Mouse (Mus musculus) hindbrain, embryonic 12.5 days (tissue): Measurements from ENCODE around the gene Rbfox1. TPM values are rescaled to one million over a fixed set of nuclear protein-coding genes. Genes with fewer than 3 reads are reported as not detected.

Source experiments
- ATAC-seq: fragments of 200-750 bp; cut with Nextera tagmentation; 2 replicates; pipeline ENCODE4 v1.8.0; 2017; ENCODE audit warnings: moderate TSS enrichment; ENCODE audit not compliant: low FRiP score
- H3K27ac ChIP-seq: fragments of 300-500 bp; sonication (generic); 2 replicates; pipeline ENCODE4 v1.5.1; 2016; ENCODE audit warnings: mild to moderate bottlenecking
- H3K27me3 ChIP-seq: fragments of 300-500 bp; sonication (generic); 2 replicates; pipeline ENCODE4 v1.6.1; 2016; ENCODE audit warnings: mild to moderate bottlenecking
- H3K36me3 ChIP-seq: fragments of 300-500 bp; sonication (generic); 2 replicates; pipeline ENCODE4 v1.6.1; 2016; ENCODE audit warnings: mild to moderate bottlenecking
- H3K4me1 ChIP-seq: fragments of 300-500 bp; sonication (generic); 2 replicates; pipeline ENCODE4 v1.6.1; 2016
- H3K4me2 ChIP-seq: fragments of 300-500 bp; sonication (generic); replicated peaks from 2 replicates; pipeline ENCODE4 v1.6.1; 2016; ENCODE audit warnings: mild to moderate bottlenecking
- H3K4me3 ChIP-seq: fragments of 300-500 bp; sonication (generic); 2 replicates; pipeline ENCODE4 v1.5.1; 2016; ENCODE audit warnings: mild to moderate bottlenecking
- H3K9ac ChIP-seq: fragments of 300-500 bp; sonication (generic); 2 replicates; pipeline ENCODE4 v1.6.1; 2016; ENCODE audit warnings: mild to moderate bottlenecking, moderate library complexity
- H3K9me3 ChIP-seq: fragments of 300-500 bp; sonication (generic); replicated peaks from 2 replicates; pipeline ENCODE4 v1.6.1; 2016; ENCODE audit warnings: mild to moderate bottlenecking
- WGBS: fragments of 180-500 bp; shearing (Covaris S2); methylation state at CpG from one replicate; pipeline ENCODE4 v1.1.7; 2016; 5-methylcytosine and 5-hydroxymethylcytosine counted together
- polyA plus RNA-seq: library from polyadenylated mRNA; unstranded; fragments of >200 nt; fragmentation: Nextera tagmentation; extraction: Ambion mirVana; gene quantifications from 2 replicates; pipeline ENCODE4 v1.2.1, GENCODE M21; 2016

The Rbfox1 gene
- polyA plus RNA-seq, 1 experiment from 2014 or later: 50.1 TPM

GRCm38 (mm10) chr16:6110121-6110520 is 225.0 kb downstream of the Rbfox1 start:
- no peak overlapping the region for H3K4me2 ChIP-seq
- H3K9ac ChIP-seq: no peak overlapping the region
- H3K27ac ChIP-seq: no peak overlapping the region
- H3K36me3 ChIP-seq: no peaks in the 10 kb centered on the region
- no peaks in the 10 kb centered on the region for H3K27me3 ChIP-seq
- no peak overlapping the region for H3K4me3 ChIP-seq
- ATAC-seq: no peak
- no peaks in the 10 kb centered on the region for H3K9me3 ChIP-seq
- WGBS: 95% methylated on average over 3 of the region's 3 CpGs
- no peaks in the 10 kb centered on the region for H3K4me1 ChIP-seq

GRCm38 (mm10) chr16:6113836-6114475 is 228.8 kb downstream of the Rbfox1 start:
- Histone ChIP-seq H3K9ac (no peak overlapping the region), H3K27me3 (0 out of 2 replicates have a peak, but pooled peaks cover 2% of the 10 kb centered on the region), H3K36me3 (no peaks in the 10 kb centered on the region), H3K4me3 (no peak overlapping the region), H3K4me2 (no peak overlapping the region), H3K9me3 (no peaks in the 10 kb centered on the region), H3K4me1 (no peaks in the 10 kb centered on the region), H3K27ac (no peak overlapping the region)
- no peak for ATAC-seq
- WGBS: 51% methylated on average over 5 of the region's 5 CpGs

GRCm38 (mm10) chr16:6119472-6119871 is 234.3 kb downstream of the Rbfox1 start:
- Histone ChIP-seq H3K9ac (no peak overlapping the region), H3K9me3 (0 out of 2 replicates have a peak, but pooled peaks cover 5% of the 10 kb centered on the region), H3K4me3 (no peak overlapping the region), H3K4me1 (no peaks in the 10 kb centered on the region), H3K27ac (no peak overlapping the region), H3K27me3 (0 out of 2 replicates have a peak, but pooled peaks cover 2% of the 10 kb centered on the region), H3K4me2 (no peak overlapping the region), H3K36me3 (no peaks in the 10 kb centered on the region)
- no peak for ATAC-seq
- WGBS: 55% methylated on average over 1 of the region's 1 CpGs

DNA sequence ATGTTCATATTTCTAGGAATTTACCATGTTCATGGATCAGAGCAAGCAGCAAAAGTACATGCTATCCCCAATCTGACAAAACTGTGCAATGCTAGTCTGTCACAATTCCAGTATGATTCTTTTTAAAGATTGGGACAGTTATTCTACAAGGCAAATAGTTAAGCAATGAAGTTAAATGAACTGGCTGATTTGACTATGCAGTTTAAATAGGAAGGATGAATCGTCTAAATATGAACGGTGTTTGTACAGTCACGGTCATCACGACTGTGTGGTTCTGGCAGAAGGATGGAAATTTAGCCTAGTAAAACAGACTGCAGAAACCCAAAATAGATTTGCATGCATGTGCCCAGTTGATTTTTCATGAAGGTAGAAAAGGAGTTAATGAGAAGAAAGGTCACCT is 236.1 kb downstream of the Rbfox1 start:
- Histone ChIP-seq H3K27ac (no peak overlapping the region), H3K4me3 (no peak overlapping the region), H3K9ac (no peak overlapping the region), H3K36me3 (no peaks in the 10 kb centered on the region), H3K27me3 (0 out of 2 replicates have a peak, but pooled peaks cover 2% of the 10 kb centered on the region), H3K4me1 (no peaks in the 10 kb centered on the region), H3K4me2 (no peak overlapping the region), H3K9me3 (0 out of 2 replicates have a peak, but pooled peaks cover 5% of the 10 kb centered on the region)
- 96% methylated on average over 4 of the region's 4 CpGs for WGBS
- no peak for ATAC-seq

- Histone ChIP-seq H3K4me2 (no peak overlapping the region), H3K9ac (no peak overlapping the region), H3K36me3 (no peaks in the 10 kb centered on the region), H3K27ac (no peak overlapping the region), H3K9me3 (0 out of 2 replicates have a peak, but pooled peaks cover 5% of the 10 kb centered on the region), H3K4me3 (no peak overlapping the region), H3K4me1 (no peaks in the 10 kb centered on the region), H3K27me3 (no peaks in the 10 kb centered on the region)
- WGBS: 95% methylated on average over 22 of the region's 22 CpGs
- no peak for ATAC-seq
These were observed 237.7 kb downstream of the Rbfox1 start for GRCm38 (mm10) chr16:6122859-6123258.

- Histone ChIP-seq H3K4me3 (no peak overlapping the region), H3K9me3 (no peaks in the 10 kb centered on the region), H3K4me2 (no peak overlapping the region), H3K27ac (no peak overlapping the region), H3K36me3 (no peaks in the 10 kb centered on the region), H3K4me1 (no peaks in the 10 kb centered on the region), H3K27me3 (no peaks in the 10 kb centered on the region), H3K9ac (no peak overlapping the region)
- 85% methylated on average over 5 of the region's 5 CpGs for WGBS
- no peak for ATAC-seq
These were observed 243.2 kb downstream of the Rbfox1 start for GRCm38 (mm10) chr16:6128314-6128713.

DNA sequence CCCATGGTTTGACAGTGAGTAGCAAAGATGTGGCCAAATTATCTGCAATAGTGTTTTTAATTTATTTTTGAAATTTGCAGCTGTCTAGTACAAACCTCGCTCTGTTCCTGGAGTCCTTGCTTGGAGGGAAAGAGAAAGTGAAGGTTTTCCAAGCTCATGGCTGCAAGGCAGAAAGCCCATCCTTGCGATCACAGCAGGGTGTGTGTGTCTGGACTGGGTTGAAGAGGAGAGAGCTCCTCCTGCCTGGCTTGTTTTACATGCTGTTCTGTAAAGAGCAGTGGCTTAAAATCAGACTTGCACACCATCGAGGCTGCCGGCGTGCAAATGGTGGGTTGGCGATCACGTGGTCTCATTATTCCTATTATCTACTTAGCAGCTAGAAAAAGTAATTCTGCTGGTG is 249.9 kb downstream of the Rbfox1 start:
- H3K36me3 ChIP-seq: no peaks in the 10 kb centered on the region
- no peak overlapping the region for H3K9ac ChIP-seq
- no peak overlapping the region for H3K4me2 ChIP-seq
- no peaks in the 10 kb centered on the region for H3K4me1 ChIP-seq
- H3K4me3 ChIP-seq: no peak overlapping the region
- H3K9me3 ChIP-seq: no peaks in the 10 kb centered on the region
- H3K27ac ChIP-seq: no peak overlapping the region
- H3K27me3 ChIP-seq: no peaks in the 10 kb centered on the region
- no peak for ATAC-seq
- 88% methylated on average over 7 of the region's 7 CpGs for WGBS

- H3K4me3 ChIP-seq: no peak overlapping the region
- no peaks in the 10 kb centered on the region for H3K4me1 ChIP-seq
- no peaks in the 10 kb centered on the region for H3K27me3 ChIP-seq
- H3K9me3 ChIP-seq: no peaks in the 10 kb centered on the region
- 90% methylated on average over 1 of the region's 1 CpGs for WGBS
- ATAC-seq: no peak
- no peak overlapping the region for H3K4me2 ChIP-seq
- no peak overlapping the region for H3K27ac ChIP-seq
- no peaks in the 10 kb centered on the region for H3K36me3 ChIP-seq
- H3K9ac ChIP-seq: no peak overlapping the region
These were observed 254.3 kb downstream of the Rbfox1 start for GRCm38 (mm10) chr16:6139432-6139831.

DNA sequence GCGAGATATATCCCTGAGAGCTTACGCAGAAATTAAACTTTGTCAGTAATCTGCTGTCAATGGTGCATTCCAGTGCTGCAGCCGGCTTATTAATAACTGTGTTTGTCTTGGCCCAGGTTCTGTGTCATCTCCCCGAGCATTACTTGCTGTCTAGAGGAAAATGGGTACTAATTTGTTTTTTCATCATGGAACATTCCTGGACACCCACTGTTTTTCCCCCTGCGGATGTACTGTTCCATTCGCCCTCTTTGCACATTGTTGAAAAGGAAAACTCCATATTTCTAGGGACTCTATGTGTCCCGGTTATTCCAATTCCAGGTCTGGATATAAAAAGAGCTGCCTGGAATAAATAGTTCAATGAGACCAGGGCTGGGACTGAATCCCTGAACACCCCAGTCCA is 262.8 kb downstream of the Rbfox1 start:
- H3K36me3 ChIP-seq: no peaks in the 10 kb centered on the region
- 70% methylated on average over 7 of the region's 7 CpGs for WGBS
- no peak overlapping the region for H3K9ac ChIP-seq
- H3K4me2 ChIP-seq: no peak overlapping the region
- no peaks in the 10 kb centered on the region for H3K27me3 ChIP-seq
- H3K4me1 ChIP-seq: no peaks in the 10 kb centered on the region
- ATAC-seq: no peak
- no peak overlapping the region for H3K27ac ChIP-seq
- H3K4me3 ChIP-seq: no peak overlapping the region
- no peaks in the 10 kb centered on the region for H3K9me3 ChIP-seq

DNA sequence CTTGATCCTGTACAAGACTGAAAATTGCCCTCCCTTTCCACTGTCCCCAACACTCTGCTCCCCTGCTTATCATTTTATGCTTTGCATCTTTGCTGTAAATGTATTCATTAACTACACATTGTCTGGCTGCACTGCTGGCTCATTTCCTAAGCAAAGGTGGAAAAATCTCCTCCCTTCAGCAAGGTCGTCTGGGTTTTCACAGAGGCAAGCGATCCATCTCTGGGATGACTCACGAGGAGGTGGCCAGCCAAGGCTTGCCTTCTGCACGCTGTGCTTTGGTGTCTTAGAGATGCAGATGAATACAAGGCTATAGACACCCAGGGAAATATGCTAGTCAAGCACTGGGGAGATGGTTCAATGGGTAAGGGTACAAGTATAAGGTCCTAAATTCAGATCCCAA is 264.2 kb downstream of the Rbfox1 start:
- Histone ChIP-seq H3K9ac (no peak overlapping the region), H3K4me2 (no peak overlapping the region), H3K4me3 (no peak overlapping the region), H3K27ac (no peak overlapping the region), H3K4me1 (no peaks in the 10 kb centered on the region), H3K27me3 (no peaks in the 10 kb centered on the region), H3K36me3 (no peaks in the 10 kb centered on the region), H3K9me3 (no peaks in the 10 kb centered on the region)
- no peak for ATAC-seq
- 78% methylated on average over 4 of the region's 4 CpGs for WGBS

DNA sequence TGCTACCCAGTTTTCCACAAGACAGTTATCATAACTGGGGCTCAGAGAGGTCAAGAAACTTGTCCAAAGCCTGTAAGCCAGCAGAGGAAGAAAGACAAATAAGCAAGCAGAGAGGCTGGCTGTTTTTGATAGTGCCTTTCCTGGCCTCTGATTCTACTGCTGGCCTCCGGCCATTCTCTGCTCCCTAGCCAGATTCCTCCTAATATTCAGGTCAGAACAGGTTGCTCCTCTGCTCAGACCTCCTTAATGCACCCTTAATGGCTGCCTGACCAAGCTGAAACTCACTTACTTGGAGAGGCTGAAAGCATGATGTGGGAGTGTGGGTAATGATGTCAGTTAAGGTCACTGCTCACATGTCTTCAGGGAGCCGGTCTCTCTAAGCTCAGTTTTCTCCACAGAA is 270.4 kb downstream of the Rbfox1 start:
- Histone ChIP-seq H3K27me3 (no peaks in the 10 kb centered on the region), H3K4me2 (no peak overlapping the region), H3K9me3 (no peaks in the 10 kb centered on the region), H3K9ac (no peak overlapping the region), H3K4me1 (no peaks in the 10 kb centered on the region), H3K4me3 (no peak overlapping the region), H3K36me3 (no peaks in the 10 kb centered on the region), H3K27ac (no peak overlapping the region)
- ATAC-seq: no peak
- 71% methylated on average over 2 of the region's 2 CpGs for WGBS

- H3K9ac ChIP-seq: no peak overlapping the region
- H3K9me3 ChIP-seq: no peaks in the 10 kb centered on the region
- no peak overlapping the region for H3K4me2 ChIP-seq
- no peaks in the 10 kb centered on the region for H3K4me1 ChIP-seq
- no peak overlapping the region for H3K4me3 ChIP-seq
- ATAC-seq: no peak
- WGBS: 82% methylated on average over 4 of the region's 4 CpGs
- H3K36me3 ChIP-seq: no peaks in the 10 kb centered on the region
- no peak overlapping the region for H3K27ac ChIP-seq
- H3K27me3 ChIP-seq: 0 out of 2 replicates have a peak, but pooled peaks cover 2% of the 10 kb centered on the region
These were observed 279.3 kb downstream of the Rbfox1 start for GRCm38 (mm10) chr16:6164476-6164875.

- no peak for ATAC-seq
- 85% methylated on average over 5 of the region's 5 CpGs for WGBS
- H3K9ac ChIP-seq: no peak overlapping the region
- 0 out of 2 replicates have a peak, but pooled peaks cover 2% of the 10 kb centered on the region for H3K27me3 ChIP-seq
- no peak overlapping the region for H3K27ac ChIP-seq
- H3K9me3 ChIP-seq: no peaks in the 10 kb centered on the region
- H3K4me3 ChIP-seq: no peak overlapping the region
- no peak overlapping the region for H3K4me2 ChIP-seq
- no peaks in the 10 kb centered on the region for H3K36me3 ChIP-seq
- H3K4me1 ChIP-seq: no peaks in the 10 kb centered on the region
These were observed 284.2 kb downstream of the Rbfox1 start for GRCm38 (mm10) chr16:6169346-6169745.
